Mouse (Mus musculus) olfactory bulb, adult 2 months (tissue): ENCODE data around the gene Tenm4. TPM values are rescaled to one million over a fixed set of nuclear protein-coding genes. Genes with fewer than 3 reads are reported as not detected.

Experiments
- H3K27ac ChIP-seq: fragments of 200-500 bp; 2 replicates; pipeline ENCODE4 v1.5.1; 2012; ENCODE audit warnings: low read depth, low read length; ENCODE audit not compliant: insufficient read depth
- H3K4me1 ChIP-seq: fragments of 200-500 bp; 2 replicates; pipeline ENCODE4 v1.6.1; 2012; ENCODE audit warnings: low read length; ENCODE audit not compliant: control insufficient read depth, insufficient read depth
- H3K4me3 ChIP-seq: fragments of 200-500 bp; 2 replicates; pipeline ENCODE4 v1.5.1; 2012; ENCODE audit warnings: mild to moderate bottlenecking, low read depth, low read length, moderate library complexity; ENCODE audit not compliant: insufficient read depth
- CTCF ChIP-seq: fragments of 200-500 bp; IDR thresholded peaks from 2 replicates; pipeline ENCODE4 v1.5.1; 2012; ENCODE audit warnings: low read depth, mild to moderate bottlenecking, low read length, moderate library complexity; ENCODE audit not compliant: insufficient read depth
- POLR2A ChIP-seq: fragments of 200-500 bp; IDR thresholded peaks from 2 replicates; pipeline ENCODE4 v1.6.1; 2012; ENCODE audit warnings: mild to moderate bottlenecking, low read depth, low read length, moderate library complexity; ENCODE audit not compliant: insufficient read depth
- WGBS: fragments of 180-500 bp; shearing (Covaris S2); methylation state at CpG from one replicate; pipeline ENCODE4 v1.1.7; 2018; 5-methylcytosine and 5-hydroxymethylcytosine counted together
- polyA plus RNA-seq: library from polyadenylated mRNA; stranded (reverse); fragments of >200 nt; gene quantifications from 2 replicates; pipeline ENCODE4 v1.2.4, GENCODE M21; 2012; ENCODE audit warnings: low replicate concordance; ENCODE audit not compliant: missing spikeins, insufficient read depth, insufficient read length

Tenm4 gene
- polyA plus RNA-seq, 1 experiment: not detected

- WGBS: 72% methylated on average over 8 of the region's 8 CpGs
These were observed 129.9 kb downstream of the Tenm4 start for GRCm38 (mm10) chr7:96300826-96301397.

GRCm38 (mm10) chr7:96301813-96302212, 130.8 kb downstream of the Tenm4 start:
- no peak for TF ChIP-seq POLR2A
- no peak for TF ChIP-seq CTCF
- Histone ChIP-seq H3K4me3 (no peak overlapping the region), H3K4me1 (peaks cover 5% of the 10 kb centered on the region; the same call in 1 of the 2 replicates), H3K27ac (no peak overlapping the region)
- WGBS: 82% methylated on average over 3 of the region's 3 CpGs

More at GRCm38 (mm10) chr7:96300826-96301397, 129.9 kb downstream of the Tenm4 start:
- Histone ChIP-seq H3K4me1 (peaks cover 5% of the 10 kb centered on the region; the same call in 1 of the 2 replicates), H3K27ac (no peak overlapping the region), H3K4me3 (no peak overlapping the region)
- TF ChIP-seq POLR2A (no peak), CTCF (no peak)

- no peak for TF ChIP-seq CTCF
- TF ChIP-seq POLR2A: no peak
- Histone ChIP-seq H3K27ac (no peak overlapping the region), H3K4me1 (peaks cover 5% of the 10 kb centered on the region; the same call in 1 of the 2 replicates), H3K4me3 (no peak overlapping the region)
- 64% methylated on average over 2 of the region's 2 CpGs for WGBS
These were observed 132.9 kb downstream of the Tenm4 start for GRCm38 (mm10) chr7:96303963-96304362.

GRCm38 (mm10) chr7:96305382-96305935, 134.4 kb downstream of the Tenm4 start:
- 67% methylated on average over 5 of the region's 5 CpGs for WGBS
- H3K27ac ChIP-seq: no peak overlapping the region
- H3K4me3 ChIP-seq: no peak overlapping the region
- TF ChIP-seq POLR2A (no peak), CTCF (no peak)
- H3K4me1 ChIP-seq: peaks cover 5% of the 10 kb centered on the region; the same call in 1 of the 2 replicates

- 70% methylated on average over 6 of the region's 6 CpGs for WGBS
- no peak overlapping the region for H3K4me3 ChIP-seq
- no peaks in the 10 kb centered on the region for H3K4me1 ChIP-seq
- H3K27ac ChIP-seq: no peak overlapping the region
- TF ChIP-seq POLR2A (no peak), CTCF (no peak)
These were observed 137.1 kb downstream of the Tenm4 start for GRCm38 (mm10) chr7:96308106-96308505.

GRCm38 (mm10) chr7:96329343-96329742, 158.3 kb downstream of the Tenm4 start:
- Histone ChIP-seq H3K27ac (no peak overlapping the region), H3K4me3 (no peak overlapping the region), H3K4me1 (peaks cover 1% of the 10 kb centered on the region; the same call in 1 of the 2 replicates)
- 84% methylated on average over 4 of the region's 4 CpGs for WGBS
- TF ChIP-seq CTCF (no peak), POLR2A (no peak)

- no peak overlapping the region for H3K4me3 ChIP-seq
- 46% methylated on average over 1 of the region's 1 CpGs for WGBS
- H3K4me1 ChIP-seq: peaks cover 3% of the 10 kb centered on the region; the same call in 1 of the 2 replicates
- TF ChIP-seq CTCF: no peak
- no peak for TF ChIP-seq POLR2A
- no peak overlapping the region for H3K27ac ChIP-seq
These were observed 160.1 kb downstream of the Tenm4 start for GRCm38 (mm10) chr7:96331186-96331585.

- TF ChIP-seq POLR2A (no peak), CTCF (no peak)
- no peak overlapping the region for H3K4me3 ChIP-seq
- H3K4me1 ChIP-seq: peaks cover 3% of the 10 kb centered on the region; the same call in 1 of the 2 replicates
- WGBS: 61% methylated on average over 2 of the region's 2 CpGs
- no peak overlapping the region for H3K27ac ChIP-seq
These were observed 163.3 kb downstream of the Tenm4 start for GRCm38 (mm10) chr7:96334361-96334760.

GRCm38 (mm10) chr7:96336376-96336775, 165.3 kb downstream of the Tenm4 start:
- H3K4me1 ChIP-seq: peaks cover 13% of the 10 kb centered on the region
- H3K27ac ChIP-seq: no peak overlapping the region
- no peak for TF ChIP-seq CTCF
- TF ChIP-seq POLR2A: no peak

More at GRCm38 (mm10) chr7:96336376-96336775, 165.3 kb downstream of the Tenm4 start:
- H3K4me3 ChIP-seq: no peak overlapping the region
